Mouse (Mus musculus) spleen, postnatal 10 days (tissue): ENCODE measurements around the gene Tsc22d1.

Experiments used
- DNase-seq, 2 experiments: peaks; one replicate each; pipeline ENCODE4 v3.0.0; 2021 to 2022; ENCODE audit warnings: low spot score in 2 of 2

The Tsc22d1 gene

GRCm38 (mm10) chr14:76442160-76442559 is 27.4 kb downstream of the Tsc22d1 start:
- DNase-seq: no peak

GRCm38 (mm10) chr14:76448987-76449386 is 34.2 kb downstream of the Tsc22d1 start:
- DNase-seq: no peak

- DNase-seq: no peak
These were observed 36.2 kb downstream of the Tsc22d1 start for GRCm38 (mm10) chr14:76451011-76451410.

- no peak for DNase-seq
These were observed 38.1 kb downstream of the Tsc22d1 start for GRCm38 (mm10) chr14:76452751-76453360.

GRCm38 (mm10) chr14:76454673-76455072 is 39.9 kb downstream of the Tsc22d1 start:
- no peak for DNase-seq

- no peak for DNase-seq
These were observed 40.4 kb downstream of the Tsc22d1 start for GRCm38 (mm10) chr14:76455159-76455558.

- DNase-seq: no peak
These were observed 42.9 kb downstream of the Tsc22d1 start for GRCm38 (mm10) chr14:76457696-76458095.

GRCm38 (mm10) chr14:76460181-76460580 is 45.4 kb downstream of the Tsc22d1 start:
- no peak for DNase-seq

GRCm38 (mm10) chr14:76461182-76461775 is 46.5 kb downstream of the Tsc22d1 start:
- DNase-seq: no peak

- DNase-seq: no peak
These were observed 48.8 kb downstream of the Tsc22d1 start for GRCm38 (mm10) chr14:76463414-76464098.

GRCm38 (mm10) chr14:76464967-76465366 is 50.2 kb downstream of the Tsc22d1 start:
- no peak for DNase-seq

GRCm38 (mm10) chr14:76466641-76467323 is 52.0 kb downstream of the Tsc22d1 start:
- peak; percentile 41 to 83 for DNase-seq

- no peak for DNase-seq
These were observed 53.2 kb downstream of the Tsc22d1 start for GRCm38 (mm10) chr14:76467932-76468331.

GRCm38 (mm10) chr14:76471301-76471700 is 56.5 kb downstream of the Tsc22d1 start:
- no peak for DNase-seq

- no peak for DNase-seq
These were observed 57.7 kb downstream of the Tsc22d1 start for GRCm38 (mm10) chr14:76472487-76472886.

- DNase-seq: peak in 1 of 2 experiments; percentile 58
These were observed 58.6 kb downstream of the Tsc22d1 start for GRCm38 (mm10) chr14:76473404-76473803.

- no peak for DNase-seq
These were observed 59.4 kb downstream of the Tsc22d1 start for GRCm38 (mm10) chr14:76474165-76474564.

GRCm38 (mm10) chr14:76476770-76477169 is 62.0 kb downstream of the Tsc22d1 start:
- no peak for DNase-seq

GRCm38 (mm10) chr14:76478076-76478475 is 63.3 kb downstream of the Tsc22d1 start:
- no peak for DNase-seq

GRCm38 (mm10) chr14:76478616-76479015 is 63.9 kb downstream of the Tsc22d1 start:
- DNase-seq: no peak

- DNase-seq: peak in 1 of 2 experiments; percentile 29
These were observed 65.1 kb downstream of the Tsc22d1 start for GRCm38 (mm10) chr14:76479867-76480266.

GRCm38 (mm10) chr14:76480507-76480906 is 65.7 kb downstream of the Tsc22d1 start:
- no peak for DNase-seq
